Mouse (Mus musculus) liver, embryonic 14.5 days (tissue): ENCODE data around the gene Brk1. TPM values are rescaled to one million over a fixed set of nuclear protein-coding genes. Genes with fewer than 3 reads are reported as not detected.

Source experiments
- ATAC-seq: fragments of 200-750 bp; cut with Nextera tagmentation; 2 replicates; pipeline ENCODE4 v1.8.0; 2017; ENCODE audit warnings: moderate number of reproducible peaks, mild to moderate bottlenecking, moderate library complexity; ENCODE audit not compliant: insufficient read depth
- DNase-seq, 3 experiments: peaks; one replicate each; pipeline ENCODE4 v3.0.0-alpha.2; 2012 to 2013; ENCODE audit warnings: low read depth in 3 of 3, low spot score in 3 of 3
- H3K27ac ChIP-seq: fragments of 300-500 bp; sonication (generic); 2 replicates; pipeline ENCODE4 v1.5.1; 2014; ENCODE audit warnings: moderate library complexity, mild to moderate bottlenecking, control low read depth, inconsistent platforms
- H3K27me3 ChIP-seq: fragments of 300-500 bp; sonication (generic); 2 replicates; pipeline ENCODE4 v1.6.1; 2014; ENCODE audit warnings: mild to moderate bottlenecking, low read length, moderate library complexity; ENCODE audit not compliant: control insufficient read depth, insufficient read depth
- H3K36me3 ChIP-seq: fragments of 300-500 bp; sonication (generic); replicated peaks from 2 replicates; pipeline ENCODE4 v1.6.1; 2014; ENCODE audit warnings: low read depth; ENCODE audit not compliant: control insufficient read depth, insufficient read depth
- H3K4me1 ChIP-seq, 2 experiments: fragments of 200-500 bp in 1 of 2; fragments of 300-500 bp in 1 of 2; sonication (generic) in 1 of 2; replicated peaks; 2 replicates each; pipeline ENCODE4 v1.6.1; 2012 to 2014; ENCODE audit warnings: antibody characterized with exemption in 1 of 2, inconsistent platforms in 1 of 2, low read length in 1 of 2; ENCODE audit not compliant: control insufficient read depth in 2 of 2, insufficient read depth in 2 of 2
- H3K4me2 ChIP-seq: fragments of 300-500 bp; sonication (generic); 2 replicates; pipeline ENCODE4 v1.6.1; 2014; ENCODE audit warnings: low read depth, mild to moderate bottlenecking, control low read depth, moderate library complexity
- H3K4me3 ChIP-seq, 2 experiments: fragments of 200-500 bp in 1 of 2; fragments of 300-500 bp in 1 of 2; sonication (generic) in 1 of 2; 2 replicates each; pipeline ENCODE4 v1.5.1; 2012 to 2014; ENCODE audit warnings: low read depth in 2 of 2, low read length in 2 of 2, mild to moderate bottlenecking in 2 of 2, control low read depth in 1 of 2, inconsistent platforms in 1 of 2, moderate library complexity in 1 of 2; ENCODE audit not compliant: insufficient read depth in 1 of 2
- H3K9ac ChIP-seq: fragments of 300-500 bp; sonication (generic); replicated peaks from 2 replicates; pipeline ENCODE4 v1.6.1; 2014; ENCODE audit warnings: mild to moderate bottlenecking, control low read depth, moderate library complexity
- H3K9me3 ChIP-seq: fragments of 300-500 bp; sonication (generic); 2 replicates; pipeline ENCODE4 v1.6.1; 2016; ENCODE audit warnings: low read length, mixed read lengths; ENCODE audit not compliant: control insufficient read depth
- CTCF ChIP-seq: IDR thresholded peaks from 2 replicates; pipeline ENCODE4 v1.5.1; 2016; ENCODE audit warnings: antibody characterized with exemption, low read depth, control low read depth
- EP300 ChIP-seq: IDR thresholded peaks from 2 replicates; pipeline ENCODE4 v1.6.1; 2016; ENCODE audit warnings: antibody characterized with exemption, low read depth
- WGBS: fragments of 180-500 bp; shearing (Covaris S2); extraction: QIAGEN DNeasy Blood & Tissue Kit; methylation state at CpG from one replicate; pipeline ENCODE4 v1.1.7; 2014; ENCODE audit not compliant: insufficient replicate concordance; 5-methylcytosine and 5-hydroxymethylcytosine counted together
- polyA plus RNA-seq, 2 experiments: library from polyadenylated mRNA; depleted of rRNA in 1 of 2; stranded (reverse) in 1 of 2; unstranded in 1 of 2; fragments of >200 nt; fragmentation: Nextera tagmentation in 1 of 2; extraction: Ambion mirVana in 1 of 2; gene quantifications; 2 replicates each; pipeline versions ENCODE4 v1.2.1 to v1.2.3; 2012 to 2014

Brk1 gene
- polyA plus RNA-seq, 2 experiments: 71.1 to 88.8 TPM

DNA sequence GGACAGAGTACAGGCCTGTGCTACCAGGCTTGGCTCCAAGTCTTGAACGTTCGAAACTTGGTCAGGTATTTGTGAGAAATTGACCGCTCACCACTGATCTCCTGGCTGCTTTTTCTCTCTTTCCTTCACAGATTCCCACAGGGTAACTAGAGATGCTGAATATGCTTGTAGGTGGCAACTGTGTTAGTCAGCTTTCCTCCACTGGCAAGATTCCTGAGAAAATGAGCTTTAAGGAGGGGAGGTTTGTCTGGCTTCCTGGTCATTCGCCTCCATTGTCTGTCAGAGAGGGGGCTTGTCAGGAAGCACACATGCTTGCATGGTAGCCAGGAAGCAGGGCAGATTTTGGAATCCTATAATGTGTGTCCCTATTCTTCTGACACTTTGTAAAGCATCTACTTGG lies 21.5 kb upstream of the Brk1 start:
- H3K4me1 ChIP-seq: no peaks in the 10 kb centered on the region
- 89% methylated on average over 4 of the region's 4 CpGs for WGBS
- H3K27me3 ChIP-seq: no peaks in the 10 kb centered on the region
- TF ChIP-seq CTCF: no peak
- no peak for TF ChIP-seq EP300
- no peak overlapping the region for H3K4me3 ChIP-seq
- H3K9ac ChIP-seq: no peak overlapping the region
- DNase-seq: no peak
- H3K9me3 ChIP-seq: no peaks in the 10 kb centered on the region
- no peak for ATAC-seq
- H3K27ac ChIP-seq: no peak overlapping the region
- H3K36me3 ChIP-seq: peaks cover 3% of the 10 kb centered on the region
- H3K4me2 ChIP-seq: no peak overlapping the region

GRCm38 (mm10) chr6:113585065-113585464 lies 19.5 kb upstream of the Brk1 start:
- TF ChIP-seq CTCF (no peak), EP300 (no peak)
- no peak for ATAC-seq
- no peaks in the 10 kb centered on the region for H3K4me1 ChIP-seq
- DNase-seq: no peak
- H3K36me3 ChIP-seq: no peaks in the 10 kb centered on the region; the same call in 1 of the 2 replicates
- no peak overlapping the region for H3K27ac ChIP-seq
- H3K4me3 ChIP-seq: no peak overlapping the region
- no peaks in the 10 kb centered on the region for H3K27me3 ChIP-seq
- no peak overlapping the region for H3K9ac ChIP-seq
- no peaks in the 10 kb centered on the region for H3K9me3 ChIP-seq
- WGBS: 81% methylated on average over 5 of the region's 5 CpGs
- H3K4me2 ChIP-seq: no peak overlapping the region

DNA sequence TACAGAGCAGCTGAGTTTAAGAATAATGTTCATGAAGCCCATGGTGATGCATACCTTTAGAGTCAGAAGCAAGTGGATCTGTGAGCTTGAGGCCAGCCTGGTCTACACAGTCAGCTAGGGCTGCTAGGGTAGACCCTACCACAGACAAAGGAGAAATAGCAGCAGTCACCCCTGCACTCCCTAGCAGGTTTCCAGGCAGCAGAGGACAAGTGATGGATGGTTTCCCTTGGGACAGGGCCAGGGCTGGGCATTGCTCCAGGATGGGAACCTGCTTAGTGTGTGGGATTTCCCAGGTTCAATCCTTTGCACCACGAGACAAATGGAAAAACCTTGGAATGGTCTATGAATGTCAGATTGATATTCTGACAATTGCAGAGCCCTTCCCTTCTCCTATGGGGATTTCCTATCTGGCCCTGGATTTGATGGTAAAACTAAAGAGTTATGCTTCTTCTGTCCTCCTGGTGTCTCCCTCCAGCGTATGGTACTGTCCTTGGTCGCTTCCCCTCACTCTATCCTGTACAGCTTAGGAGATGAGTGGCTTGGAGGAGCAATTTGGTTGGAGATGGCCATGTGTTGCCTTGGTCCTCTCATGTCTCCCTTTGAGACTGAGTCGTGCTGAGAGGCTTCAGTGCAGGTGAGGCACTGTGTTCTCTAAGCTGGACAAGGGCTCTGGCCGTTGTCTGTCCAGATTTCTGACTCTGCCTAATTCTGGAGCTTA lies 17.9 kb upstream of the Brk1 start:
- Histone ChIP-seq H3K4me3 (no peak overlapping the region), H3K9me3 (no peaks in the 10 kb centered on the region), H3K27me3 (no peaks in the 10 kb centered on the region), H3K9ac (no peak overlapping the region), H3K36me3 (no peaks in the 10 kb centered on the region; the same call in 1 of the 2 replicates), H3K27ac (no peak overlapping the region), H3K4me1 (no peaks in the 10 kb centered on the region), H3K4me2 (no peak overlapping the region)
- 78% methylated on average over 5 of the region's 5 CpGs for WGBS
- ATAC-seq (no peak; the same call in 1 of the 2 replicates), DNase-seq (no peak)
- TF ChIP-seq CTCF (0 out of 2 replicates have a peak, but pooled peaks have one; percentile 2), EP300 (no peak)

DNA sequence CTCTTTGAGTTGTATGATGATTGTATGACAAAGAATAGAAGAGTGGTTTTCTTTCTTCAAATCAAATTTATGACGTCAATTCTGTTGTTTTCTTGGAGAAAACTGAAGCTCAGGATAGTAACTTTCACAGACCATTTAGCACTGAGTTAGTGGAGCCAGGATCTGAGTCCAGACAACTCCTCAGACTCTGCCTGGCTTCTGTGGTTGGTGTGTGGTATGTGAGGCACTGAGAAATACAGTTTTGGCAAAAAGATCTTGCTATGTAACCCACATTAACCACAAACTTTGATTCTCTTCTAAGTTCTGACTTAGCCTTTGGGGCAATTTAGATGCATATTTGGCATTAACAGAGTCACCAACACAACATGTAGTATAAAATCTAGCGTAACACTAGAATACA lies 11.9 kb upstream of the Brk1 start:
- H3K9ac ChIP-seq: no peak overlapping the region
- H3K4me3 ChIP-seq: no peak overlapping the region
- DNase-seq (no peak), ATAC-seq (no peak)
- H3K9me3 ChIP-seq: no peaks in the 10 kb centered on the region
- H3K27ac ChIP-seq: no peak overlapping the region
- no peaks in the 10 kb centered on the region for H3K4me1 ChIP-seq
- no peaks in the 10 kb centered on the region; the same call in 1 of the 2 replicates for H3K36me3 ChIP-seq
- H3K27me3 ChIP-seq: no peaks in the 10 kb centered on the region
- WGBS: 80% methylated on average over 2 of the region's 2 CpGs
- H3K4me2 ChIP-seq: no peak overlapping the region
- no peak for TF ChIP-seq CTCF
- no peak for TF ChIP-seq EP300

DNA sequence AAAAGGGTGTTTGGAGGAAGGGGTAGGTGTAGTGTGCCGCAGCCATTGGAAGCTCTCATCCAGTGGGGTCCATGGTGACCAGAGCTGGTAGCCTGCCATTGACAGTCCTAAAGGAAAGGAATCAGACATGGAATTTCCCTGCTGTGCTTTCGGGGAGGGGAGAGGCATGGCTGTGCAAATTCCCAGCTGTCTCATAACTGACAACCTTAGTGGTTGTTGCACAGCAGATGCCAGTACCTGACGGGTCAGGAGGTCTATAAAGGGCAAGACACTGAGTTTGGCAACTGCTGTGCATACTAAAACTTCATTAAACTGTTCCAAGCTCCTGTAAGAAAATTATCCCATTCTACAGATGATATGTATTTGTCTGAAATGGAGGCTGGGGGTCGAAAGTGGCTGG lies 6.6 kb upstream of the Brk1 start:
- no peaks in the 10 kb centered on the region for H3K27me3 ChIP-seq
- H3K4me3 ChIP-seq: no peak overlapping the region
- no peaks in the 10 kb centered on the region; the same call in 1 of the 2 replicates for H3K36me3 ChIP-seq
- H3K4me1 ChIP-seq: peaks cover 0 to 4% of the 10 kb centered on the region in 2 experiments; a peak in 2 of 4 replicates
- ATAC-seq (no peak), DNase-seq (no peak)
- no peak overlapping the region for H3K27ac ChIP-seq
- TF ChIP-seq CTCF (no peak), EP300 (no peak)
- WGBS: 83% methylated on average over 4 of the region's 4 CpGs
- no peak overlapping the region for H3K9ac ChIP-seq
- no peaks in the 10 kb centered on the region for H3K9me3 ChIP-seq
- H3K4me2 ChIP-seq: no peak overlapping the region
